Mouse (Mus musculus) urinary bladder, postnatal 10 days (tissue): ENCODE data around the gene Haspin.
"Not testable (repeated sequence)": the region's sequence is repeated elsewhere in the genome, so short reads cannot be mapped to it uniquely, and the experiment has no call there.

Source experiments
- DNase-seq: peaks from one replicate; pipeline ENCODE4 v3.0.0; 2022; ENCODE audit warnings: low spot score

Haspin gene

GRCm38 (mm10) chr11:73144261-73144681, 6.2 kb upstream of the Haspin start:
- DNase-seq, result no peak

- no peak for DNase-seq
Measured at GRCm38 (mm10) chr11:73137116-73137515, 978 bp downstream of the Haspin start.

DNA sequence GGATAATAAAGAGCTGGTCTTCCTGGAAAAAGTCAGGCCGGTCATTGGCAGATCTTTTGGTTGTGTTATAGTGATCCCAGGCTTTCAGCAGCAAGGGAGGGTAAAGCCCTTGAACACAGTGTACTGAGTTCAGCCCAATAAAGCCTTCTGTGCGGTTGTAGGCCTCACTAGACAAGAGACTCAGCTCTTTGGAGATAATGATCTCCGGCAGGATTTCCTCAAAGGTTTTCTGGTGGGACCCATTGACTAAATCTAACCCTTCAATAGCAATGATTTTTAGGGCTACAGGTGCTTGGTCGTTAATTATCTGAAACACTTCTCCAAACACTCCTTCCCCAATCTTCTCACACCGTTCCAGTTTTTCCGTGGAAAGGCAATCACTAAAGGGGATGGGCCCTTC, 1.5 kb downstream of the Haspin start:
- DNase-seq, result no peak

- DNase-seq, result no peak
Measured at GRCm38 (mm10) chr11:73134222-73134621, 3.9 kb downstream of the Haspin start.

- DNase-seq, result no peak
Measured at GRCm38 (mm10) chr11:73132999-73133398, 5.1 kb downstream of the Haspin start.

GRCm38 (mm10) chr11:73131020-73131419, 7.1 kb downstream of the Haspin start:
- DNase-seq, result no peak

DNA sequence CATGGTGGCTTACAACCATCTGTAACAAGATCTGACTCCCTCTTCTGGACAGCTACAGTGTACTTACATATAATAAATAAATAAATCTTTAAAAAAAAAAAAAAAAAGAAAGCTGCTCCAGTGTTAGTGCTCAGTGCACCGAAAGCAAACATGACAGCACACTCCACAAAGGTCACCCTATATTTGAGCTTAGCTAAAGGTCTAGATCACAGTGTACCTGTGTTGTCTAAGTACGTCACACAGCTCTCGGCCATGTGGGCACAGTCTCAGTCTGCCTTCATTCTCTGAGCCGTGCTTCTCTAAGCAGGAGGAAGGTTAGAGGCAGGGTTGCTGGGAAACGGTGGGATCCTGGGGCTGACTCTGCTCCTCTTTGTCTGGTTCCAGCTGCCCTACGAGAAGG, 11.6 kb downstream of the Haspin start:
- no peak for DNase-seq

- no peak for DNase-seq
Measured at GRCm38 (mm10) chr11:73111414-73111813, 26.7 kb downstream of the Haspin start.

GRCm38 (mm10) chr11:73109941-73110340, 28.2 kb downstream of the Haspin start:
- no peak for DNase-seq

- DNase-seq, result no peak
Measured at GRCm38 (mm10) chr11:73108898-73109625, 29.0 kb downstream of the Haspin start.

DNA sequence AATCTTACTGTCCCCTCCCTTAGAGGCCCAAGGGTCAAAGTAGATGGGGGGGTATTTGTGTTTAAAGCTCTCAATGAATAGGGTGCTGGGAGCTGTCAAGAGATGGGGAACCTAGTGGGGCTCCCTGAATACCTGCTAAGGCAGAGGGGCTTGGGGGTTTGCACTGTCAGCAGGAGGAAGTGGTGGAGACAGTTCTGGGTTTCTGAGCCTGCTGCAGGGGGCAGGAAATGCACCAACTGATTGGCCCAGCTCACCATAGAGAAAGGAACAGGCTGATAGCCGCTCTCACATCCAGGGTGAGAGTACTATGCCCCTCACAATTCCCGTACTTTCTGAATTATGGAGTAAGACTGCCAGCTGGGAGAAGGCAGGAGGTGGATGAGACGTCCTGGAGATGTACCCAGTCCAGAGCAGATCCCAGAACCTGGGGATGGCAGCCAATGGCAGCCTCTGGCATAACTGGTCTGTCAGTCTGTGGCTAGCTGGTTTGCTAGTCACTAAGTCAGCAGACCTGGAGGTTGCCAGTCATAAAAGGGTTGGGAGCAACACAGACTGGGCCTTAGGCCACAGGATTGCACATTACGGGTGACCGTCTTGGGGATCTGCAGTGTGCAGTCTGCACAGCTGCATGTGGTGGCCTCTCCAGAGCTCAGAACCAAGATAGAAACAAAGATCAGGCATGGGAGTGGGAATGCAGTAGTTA, 29.7 kb downstream of the Haspin start:
- no peak for DNase-seq

DNA sequence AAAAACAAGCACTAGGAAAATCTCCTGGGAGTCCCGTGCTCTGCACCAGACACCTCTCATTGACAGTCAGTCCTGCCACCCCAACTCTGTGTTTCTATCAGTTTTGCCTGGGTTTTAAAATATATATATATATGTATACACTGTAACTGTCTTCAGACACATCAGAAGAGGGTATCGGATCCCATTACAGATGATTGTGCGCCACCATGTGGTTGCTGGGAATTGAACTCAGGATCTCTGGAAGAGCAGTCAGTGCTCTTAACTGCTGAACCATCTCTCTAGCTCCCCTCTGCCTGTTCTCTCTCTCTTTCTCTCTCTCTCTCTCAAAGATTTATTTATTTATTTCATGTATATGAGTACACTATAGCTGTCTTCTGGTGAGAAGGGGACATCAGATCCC, 30.7 kb downstream of the Haspin start:
- DNase-seq, result not testable (repeated sequence)

GRCm38 (mm10) chr11:73105246-73105645, 32.8 kb downstream of the Haspin start:
- no peak for DNase-seq

GRCm38 (mm10) chr11:73101308-73101707, 36.8 kb downstream of the Haspin start:
- no peak for DNase-seq

DNA sequence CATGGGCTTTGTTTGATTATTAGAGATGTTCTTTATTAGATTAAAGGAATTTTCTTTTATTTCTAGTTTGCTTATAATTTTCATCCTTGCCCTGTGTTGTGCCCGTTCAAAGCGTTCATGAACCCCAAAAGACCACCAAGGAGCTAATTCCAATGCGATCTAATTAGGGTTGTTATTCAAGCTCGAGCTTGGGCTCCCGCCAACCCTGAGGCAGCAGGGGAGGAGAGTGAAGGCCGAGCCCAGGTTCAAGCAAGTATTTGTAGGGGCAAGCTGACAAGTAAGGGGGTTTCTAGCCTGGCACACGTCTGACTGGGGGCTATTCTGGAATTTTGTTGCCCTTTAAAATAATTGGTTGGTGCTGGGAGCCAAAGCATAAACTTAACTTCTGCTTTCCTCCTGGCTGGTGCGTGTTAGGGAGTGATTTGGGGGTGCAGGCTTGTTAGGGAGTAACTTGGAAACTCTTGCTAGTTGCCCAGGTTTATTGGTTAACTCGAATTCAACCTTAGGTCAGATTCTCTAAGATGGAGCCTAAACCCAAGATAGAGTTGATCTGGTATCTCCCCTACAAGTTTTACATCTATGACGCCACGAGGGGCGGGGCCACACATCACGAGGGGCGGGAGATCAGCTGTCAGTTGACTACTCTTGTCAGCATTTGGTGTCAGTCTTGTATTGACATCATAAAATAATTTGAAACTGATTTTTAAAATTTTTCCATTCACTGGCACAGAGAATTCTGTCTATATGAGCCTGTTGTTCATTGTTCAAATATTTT, 37.9 kb downstream of the Haspin start:
- no peak for DNase-seq

DNA sequence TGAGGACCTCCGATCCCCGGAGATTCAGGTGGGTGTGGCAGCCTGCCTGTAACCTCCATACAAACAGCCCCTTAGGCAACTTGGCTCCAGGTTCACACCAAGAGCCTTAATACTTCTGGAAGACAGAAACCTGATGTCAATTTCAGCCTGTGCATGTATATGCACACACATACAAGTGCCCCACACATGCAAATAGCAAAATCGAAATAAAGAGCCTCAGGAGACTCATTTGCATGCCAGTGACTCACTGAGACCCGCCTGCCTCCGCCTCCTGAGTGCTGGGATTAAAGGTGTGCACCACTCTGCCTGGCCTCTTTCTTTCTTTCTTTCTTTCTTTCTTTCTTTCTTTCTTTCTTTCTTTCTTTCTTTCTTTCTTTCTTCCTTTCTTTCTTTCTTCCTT, 39.2 kb downstream of the Haspin start:
- no peak for DNase-seq

DNA sequence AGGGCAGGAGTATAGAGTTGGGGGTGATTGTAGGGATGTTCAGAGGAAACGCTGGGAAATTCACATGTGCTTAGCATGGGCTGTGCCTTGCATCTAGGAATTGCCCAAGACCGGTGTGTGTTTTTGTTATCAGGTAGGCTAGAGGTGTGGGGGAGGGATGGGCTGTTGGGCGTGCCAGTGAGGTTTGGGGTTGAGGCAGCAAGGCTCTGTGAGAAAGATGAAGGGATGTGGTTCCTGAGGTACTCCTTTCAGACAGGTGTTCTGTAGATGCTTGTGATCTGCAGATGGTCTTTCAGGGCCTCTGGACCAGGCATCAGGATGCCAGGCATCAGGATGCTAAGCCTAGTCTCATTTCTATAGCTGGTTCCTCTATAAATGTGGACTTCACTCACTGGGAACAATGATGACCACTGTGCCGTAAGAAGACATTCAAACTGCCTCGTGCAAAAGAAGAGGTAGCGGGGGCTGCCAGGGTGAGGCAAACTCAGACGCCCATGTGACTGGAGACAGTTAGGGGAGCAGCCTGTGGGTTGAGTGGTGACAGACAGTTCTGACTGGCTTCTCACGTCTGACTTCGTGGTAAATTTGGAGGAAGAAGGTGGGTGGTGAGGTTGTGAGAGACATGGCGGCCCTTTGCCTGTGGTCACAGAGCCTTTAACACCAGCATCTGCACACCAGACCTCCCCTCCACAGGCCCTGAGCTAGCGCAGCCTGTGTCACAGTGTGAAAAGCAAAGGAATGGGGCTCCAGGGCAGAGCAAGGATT, 43.7 kb downstream of the Haspin start:
- no peak for DNase-seq

GRCm38 (mm10) chr11:73092877-73093276, 45.2 kb downstream of the Haspin start:
- no peak for DNase-seq

GRCm38 (mm10) chr11:73092057-73092456, 46.0 kb downstream of the Haspin start:
- DNase-seq, result no peak

DNA sequence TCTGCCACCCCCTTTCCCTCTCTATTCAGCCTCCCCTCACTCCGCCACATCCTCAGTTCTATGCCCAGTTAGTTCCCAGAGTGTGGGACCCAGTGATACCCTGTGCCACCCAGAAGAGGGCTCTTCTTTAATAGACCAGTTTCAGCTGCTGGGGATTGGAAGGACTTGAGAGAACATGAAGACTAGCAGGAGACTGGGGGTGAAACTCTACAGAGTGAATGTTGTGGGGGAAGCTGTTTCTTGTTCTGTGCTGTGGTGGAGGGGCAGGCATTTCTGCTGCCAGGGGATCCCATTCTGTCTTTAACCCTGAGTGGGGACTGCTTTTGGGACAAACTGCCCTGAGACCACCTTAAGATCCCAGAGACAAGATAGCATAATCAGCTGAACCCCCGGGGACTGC, 47.3 kb downstream of the Haspin start:
- no peak for DNase-seq

- DNase-seq, result no peak
Measured at GRCm38 (mm10) chr11:73090283-73090682, 47.8 kb downstream of the Haspin start, which contains the start of gene Itgae. Gene Itgae (plus strand): TSS chr11:73090583.
